Mouse (Mus musculus) forebrain, embryonic 11.5 days (tissue): ENCODE data around the gene Cwf19l1. TPM values are rescaled to one million over a fixed set of nuclear protein-coding genes. Genes with fewer than 3 reads are reported as not detected.

Experiments
- ATAC-seq: fragments of 200-750 bp; cut with Nextera tagmentation; replicated peaks from 2 replicates; pipeline ENCODE4 v1.8.0; 2017; ENCODE audit warnings: moderate TSS enrichment; ENCODE audit not compliant: low FRiP score
- DNase-seq: peaks from one replicate; pipeline ENCODE4 v3.0.0-alpha.2; 2017; ENCODE audit warnings: low spot score
- H3K27ac ChIP-seq: fragments of 300-500 bp; sonication (generic); 2 replicates; pipeline ENCODE4 v1.5.1; 2014; ENCODE audit warnings: low read depth, low read length
- H3K27me3 ChIP-seq: fragments of 300-500 bp; sonication (generic); 2 replicates; pipeline ENCODE4 v1.6.1; 2014; ENCODE audit warnings: mild to moderate bottlenecking, low read length, mixed read lengths; ENCODE audit not compliant: control insufficient read depth, insufficient read depth
- H3K36me3 ChIP-seq: fragments of 300-500 bp; sonication (generic); 2 replicates; pipeline ENCODE4 v1.6.1; 2014; ENCODE audit warnings: mild to moderate bottlenecking, low read length, moderate library complexity, mixed read lengths; ENCODE audit not compliant: control insufficient read depth, insufficient read depth
- H3K4me1 ChIP-seq: fragments of 300-500 bp; sonication (generic); replicated peaks from 2 replicates; pipeline ENCODE4 v1.6.1; 2014; ENCODE audit warnings: low read length, mixed read lengths; ENCODE audit not compliant: control insufficient read depth, insufficient read depth
- H3K4me2 ChIP-seq: fragments of 300-500 bp; sonication (generic); 2 replicates; pipeline ENCODE4 v1.6.1; 2014; ENCODE audit warnings: low read depth, mild to moderate bottlenecking, low read length, moderate library complexity, mixed read lengths; ENCODE audit not compliant: severe bottlenecking
- H3K4me3 ChIP-seq: fragments of 300-500 bp; sonication (generic); 2 replicates; pipeline ENCODE4 v1.5.1; 2014; ENCODE audit warnings: low read depth, low read length
- H3K9ac ChIP-seq: fragments of 300-500 bp; sonication (generic); 2 replicates; pipeline ENCODE4 v1.6.1; 2014; ENCODE audit warnings: low read length
- H3K9me3 ChIP-seq: fragments of 300-500 bp; sonication (generic); 2 replicates; pipeline ENCODE4 v1.6.1; 2016; ENCODE audit warnings: low read length, mixed read lengths; ENCODE audit not compliant: control insufficient read depth
- WGBS: fragments of 180-500 bp; shearing (Covaris S2); extraction: QIAGEN DNeasy Blood & Tissue Kit; methylation state at CpG from one replicate; pipeline ENCODE4 v1.1.7; 2014; 5-methylcytosine and 5-hydroxymethylcytosine counted together
- polyA plus RNA-seq: library from polyadenylated mRNA; unstranded; fragments of >200 nt; fragmentation: Nextera tagmentation; extraction: Ambion mirVana; gene quantifications from 2 replicates; pipeline ENCODE4 v1.2.1, GENCODE M21; 2014

Cwf19l1 gene
- polyA plus RNA-seq, 1 experiment from 2014 or later = 47.9 TPM

DNA sequence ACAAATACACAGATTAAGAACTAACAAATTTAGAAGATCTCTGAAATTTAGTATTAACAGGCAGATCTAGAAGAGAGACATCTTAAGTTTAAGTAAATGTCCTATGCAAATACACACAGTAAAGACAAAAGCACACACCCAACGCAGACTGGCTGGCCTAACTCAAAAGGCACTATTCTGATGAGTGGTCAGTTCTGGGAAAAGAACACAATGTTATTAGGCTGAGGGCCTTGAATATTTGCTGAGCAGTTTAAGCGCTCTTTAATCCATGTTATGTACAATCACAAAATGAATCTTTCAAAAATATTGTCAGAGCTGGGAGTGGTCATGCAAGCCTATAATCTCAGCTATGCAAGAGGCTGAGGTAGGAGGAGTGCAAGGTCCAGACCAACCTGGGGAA, 70.9 kb downstream of the Cwf19l1 start:
- no peak overlapping the region for H3K4me3 ChIP-seq
- H3K9me3 ChIP-seq = no peaks in the 10 kb centered on the region
- H3K27me3 ChIP-seq = no peaks in the 10 kb centered on the region
- DNase-seq (no peak), ATAC-seq (no peak)
- no peak overlapping the region for H3K27ac ChIP-seq
- no peaks in the 10 kb centered on the region for H3K36me3 ChIP-seq
- H3K9ac ChIP-seq = no peak overlapping the region
- H3K4me1 ChIP-seq = no peaks in the 10 kb centered on the region
- no peak overlapping the region for H3K4me2 ChIP-seq
- WGBS = 95% methylated on average over 2 of the region's 2 CpGs

DNA sequence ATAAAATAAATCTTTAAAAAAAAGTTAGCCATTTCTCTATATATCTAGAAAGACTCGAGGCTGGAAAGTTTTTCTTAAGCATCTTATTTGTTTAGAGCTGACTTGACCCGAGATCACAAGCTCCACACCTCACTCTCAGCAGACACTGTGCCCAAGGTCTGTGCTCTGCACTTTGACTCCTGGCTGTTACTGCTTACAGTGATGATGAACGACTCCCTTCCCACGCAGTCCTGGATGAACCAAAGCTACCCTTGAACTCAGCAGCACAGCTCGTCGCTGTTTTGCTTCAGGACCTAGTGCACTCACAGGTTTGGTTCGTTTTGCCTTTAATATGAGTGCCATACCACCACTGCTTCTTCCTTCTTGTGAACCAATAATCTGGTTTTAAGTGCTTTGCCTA, 71.9 kb downstream of the Cwf19l1 start:
- H3K4me1 ChIP-seq = no peaks in the 10 kb centered on the region
- no peak overlapping the region for H3K4me2 ChIP-seq
- no peaks in the 10 kb centered on the region for H3K27me3 ChIP-seq
- H3K9me3 ChIP-seq = no peaks in the 10 kb centered on the region
- no peaks in the 10 kb centered on the region for H3K36me3 ChIP-seq
- no peak for DNase-seq
- 90% methylated on average over 7 of the region's 7 CpGs for WGBS
- H3K27ac ChIP-seq = no peak overlapping the region
- no peak overlapping the region for H3K4me3 ChIP-seq
- ATAC-seq = no peak
- no peak overlapping the region for H3K9ac ChIP-seq

DNA sequence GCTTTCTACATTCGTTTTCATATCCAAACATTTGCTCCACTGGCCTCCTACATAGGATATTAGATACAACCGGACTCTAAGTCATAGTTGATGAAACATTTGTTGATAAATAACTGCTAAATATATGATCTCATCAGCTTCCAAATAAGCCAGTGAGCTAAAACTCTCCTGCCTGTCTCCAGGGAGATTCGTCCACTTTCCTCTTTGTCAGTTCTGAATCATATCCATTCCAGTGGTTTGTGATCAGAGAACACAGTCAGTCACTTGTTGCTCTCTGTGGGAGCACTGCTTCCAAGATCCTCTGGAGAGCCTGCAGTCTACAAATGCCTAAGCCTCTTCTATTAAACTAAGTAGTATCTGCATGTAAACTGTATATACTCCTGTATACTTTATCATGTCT, 75.5 kb downstream of the Cwf19l1 start:
- H3K9ac ChIP-seq = no peak overlapping the region
- ATAC-seq = no peak
- 89% methylated on average over 3 of the region's 3 CpGs for WGBS
- no peak overlapping the region for H3K27ac ChIP-seq
- H3K27me3 ChIP-seq = no peaks in the 10 kb centered on the region
- no peaks in the 10 kb centered on the region for H3K36me3 ChIP-seq
- DNase-seq = no peak
- H3K4me2 ChIP-seq = no peak overlapping the region
- no peaks in the 10 kb centered on the region for H3K9me3 ChIP-seq
- H3K4me1 ChIP-seq = no peaks in the 10 kb centered on the region
- H3K4me3 ChIP-seq = no peak overlapping the region

Other genes starting within 250 kb of the Cwf19l1 start
- gene Dnmbp, start 195.7 kb downstream of the Cwf19l1 start, polyA plus RNA-seq = 17.8 TPM in 2 replicates
- gene Cpn1, start 149.3 kb downstream of the Cwf19l1 start, polyA plus RNA-seq = 0.09 TPM in 1 of 2 replicates, not detected in the other
- gene Cyp2c23, start 106.7 kb downstream of the Cwf19l1 start, polyA plus RNA-seq = not detected in 2 replicates
- 18.6 and 19.6 TPM in 2 replicates for gene Erlin1, start 66.1 kb downstream of the Cwf19l1 start, polyA plus RNA-seq
- 59.6 and 62.9 TPM in 2 replicates for gene Chuk, start 28.4 kb downstream of the Cwf19l1 start, polyA plus RNA-seq
- 101 and 108 TPM in 2 replicates for gene Bloc1s2, start 10.6 kb upstream of the Cwf19l1 start, polyA plus RNA-seq
- gene Pkd2l1, start 56.6 kb upstream of the Cwf19l1 start, polyA plus RNA-seq = 0.25 and 0.39 TPM in 2 replicates
- gene Scd3, start 67.4 kb upstream of the Cwf19l1 start, polyA plus RNA-seq = 0.49 TPM in 1 of 2 replicates, not detected in the other
- 433 and 466 TPM in 2 replicates for gene Scd2, start 157.8 kb upstream of the Cwf19l1 start, polyA plus RNA-seq
- not detected in 2 replicates for gene Scd4, start 197.2 kb upstream of the Cwf19l1 start, polyA plus RNA-seq